Mouse (Mus musculus) liver, postnatal 0 days (tissue): ENCODE measurements around the gene Pklr.

Experiments
- CTCF ChIP-seq: sonication (generic); IDR thresholded peaks from 2 replicates; pipeline ENCODE4 v1.5.1; 2016; ENCODE audit warnings: antibody characterized with exemption, low read depth
- EP300 ChIP-seq: IDR thresholded peaks from 2 replicates; pipeline ENCODE4 v1.6.1; 2016; ENCODE audit warnings: antibody characterized with exemption, low read depth, mild to moderate bottlenecking

DNA sequence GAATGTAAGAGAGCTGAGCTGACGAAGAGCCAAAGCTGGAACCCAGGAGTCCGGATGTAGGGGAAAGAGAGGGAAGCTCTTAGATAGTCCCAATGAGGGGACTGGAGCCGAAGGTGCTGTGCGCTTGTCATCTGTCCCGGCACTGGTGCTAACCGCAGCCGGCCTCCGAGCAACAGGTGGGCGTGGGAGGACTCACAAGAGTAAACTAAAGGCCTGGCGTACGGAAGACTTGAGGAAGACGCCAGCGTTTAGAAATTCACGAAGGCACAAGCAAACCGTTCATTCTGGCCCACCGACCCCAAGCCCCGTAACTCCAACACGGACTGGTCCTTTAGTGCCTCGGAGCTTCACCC lies 34.5 kb upstream of the Pklr start:
- TF ChIP-seq CTCF (no peak), EP300 (no peak)
